Mouse (Mus musculus) limb, embryonic 12.5 days (tissue): ENCODE results near the gene Mettl13. TPM values are rescaled to one million over a fixed set of nuclear protein-coding genes. Genes with fewer than 3 reads are reported as not detected.

Source experiments
- ATAC-seq: fragments of 200-750 bp; cut with Nextera tagmentation; 2 replicates; pipeline ENCODE4 v1.8.0; 2017; ENCODE audit warnings: low read depth, moderate TSS enrichment; ENCODE audit not compliant: insufficient number of reproducible peaks, insufficient read depth, low FRiP score, low TSS enrichment
- H3K27ac ChIP-seq: fragments of 300-500 bp; sonication (generic); 2 replicates; pipeline ENCODE4 v1.5.1; 2016; ENCODE audit warnings: mild to moderate bottlenecking, moderate library complexity
- H3K27me3 ChIP-seq: fragments of 300-500 bp; sonication (generic); 2 replicates; pipeline ENCODE4 v1.6.1; 2016; ENCODE audit warnings: mild to moderate bottlenecking, moderate library complexity
- H3K36me3 ChIP-seq: fragments of 300-500 bp; sonication (generic); 2 replicates; pipeline ENCODE4 v1.6.1; 2016; ENCODE audit warnings: mild to moderate bottlenecking, moderate library complexity
- H3K4me1 ChIP-seq: fragments of 300-500 bp; sonication (generic); replicated peaks from 2 replicates; pipeline ENCODE4 v1.6.1; 2016
- H3K4me2 ChIP-seq: fragments of 300-500 bp; sonication (generic); 2 replicates; pipeline ENCODE4 v1.6.1; 2016; ENCODE audit warnings: mild to moderate bottlenecking, moderate library complexity
- H3K4me3 ChIP-seq: fragments of 300-500 bp; sonication (generic); replicated peaks from 2 replicates; pipeline ENCODE4 v1.5.1; 2016; ENCODE audit warnings: mild to moderate bottlenecking
- H3K9ac ChIP-seq: fragments of 300-500 bp; sonication (generic); replicated peaks from 2 replicates; pipeline ENCODE4 v1.6.1; 2016; ENCODE audit warnings: mild to moderate bottlenecking, moderate library complexity
- H3K9me3 ChIP-seq: fragments of 300-500 bp; sonication (generic); 2 replicates; pipeline ENCODE4 v1.6.1; 2016; ENCODE audit warnings: mild to moderate bottlenecking, moderate library complexity
- WGBS: fragments of 180-500 bp; shearing (Covaris S2); methylation state at CpG from one replicate; pipeline ENCODE4 v1.1.7; 2016; 5-methylcytosine and 5-hydroxymethylcytosine counted together
- polyA plus RNA-seq: library from polyadenylated mRNA; unstranded; fragments of >200 nt; fragmentation: Nextera tagmentation; extraction: Ambion mirVana; gene quantifications from 2 replicates; pipeline ENCODE4 v1.2.1, GENCODE M21; 2016

Mettl13 gene
- polyA plus RNA-seq, 1 experiment from 2014 or later, result 32.6 TPM

DNA sequence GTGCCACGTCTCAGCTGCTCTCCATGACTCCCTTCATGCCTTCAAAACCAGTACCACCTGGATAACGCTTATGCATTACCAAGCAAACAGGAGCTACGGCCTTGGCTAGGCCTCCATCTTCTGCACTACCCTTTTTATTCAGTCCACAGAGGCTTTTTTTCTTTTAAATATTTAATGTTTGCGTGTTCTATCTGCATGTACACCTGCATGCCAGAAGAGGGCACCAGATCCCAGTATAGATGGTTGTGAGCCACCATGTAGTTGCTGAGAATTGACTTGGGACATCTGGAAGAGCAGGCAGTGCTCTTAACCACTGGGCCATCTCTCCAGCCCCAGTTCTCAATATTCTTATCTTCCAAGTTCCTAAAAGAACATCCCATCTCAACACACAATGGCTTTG, 16.8 kb downstream of the Mettl13 start:
- Histone ChIP-seq H3K36me3 (peaks cover 49% of the 10 kb centered on the region), H3K9ac (no peak overlapping the region), H3K27ac (no peak overlapping the region), H3K27me3 (no peaks in the 10 kb centered on the region), H3K4me3 (no peak overlapping the region), H3K4me1 (no peaks in the 10 kb centered on the region), H3K9me3 (peaks cover 8% of the 10 kb centered on the region; the same call in 1 of the 2 replicates), H3K4me2 (no peak overlapping the region)
- no peak for ATAC-seq
- WGBS, result 66% methylated on average over 4 of the region's 4 CpGs

GRCm38 (mm10) chr1:162530666-162531065, 17.7 kb downstream of the Mettl13 start:
- Histone ChIP-seq H3K36me3 (peaks cover 40% of the 10 kb centered on the region), H3K27ac (no peak overlapping the region), H3K27me3 (no peaks in the 10 kb centered on the region), H3K4me3 (no peak overlapping the region), H3K4me2 (no peak overlapping the region), H3K9me3 (peaks cover 8% of the 10 kb centered on the region; the same call in 1 of the 2 replicates), H3K4me1 (no peaks in the 10 kb centered on the region), H3K9ac (no peak overlapping the region)
- ATAC-seq, result no peak
- 77% methylated on average over 1 of the region's 1 CpGs for WGBS

GRCm38 (mm10) chr1:162529651-162530050, 18.7 kb downstream of the Mettl13 start:
- no peaks in the 10 kb centered on the region for H3K27me3 ChIP-seq
- no peak for ATAC-seq
- H3K36me3 ChIP-seq, result peaks cover 30% of the 10 kb centered on the region
- no peak overlapping the region for H3K27ac ChIP-seq
- no peak overlapping the region for H3K4me2 ChIP-seq
- WGBS, result 68% methylated on average over 2 of the region's 2 CpGs
- H3K9me3 ChIP-seq, result peaks cover 8% of the 10 kb centered on the region; the same call in 1 of the 2 replicates
- no peaks in the 10 kb centered on the region for H3K4me1 ChIP-seq
- H3K4me3 ChIP-seq, result no peak overlapping the region
- no peak overlapping the region for H3K9ac ChIP-seq

GRCm38 (mm10) chr1:162515116-162515515, 33.2 kb downstream of the Mettl13 start:
- H3K27me3 ChIP-seq, result no peaks in the 10 kb centered on the region
- H3K4me2 ChIP-seq, result no peak overlapping the region
- WGBS, result 91% methylated on average over 1 of the region's 1 CpGs
- ATAC-seq, result no peak
- H3K27ac ChIP-seq, result no peak overlapping the region
- H3K4me1 ChIP-seq, result no peaks in the 10 kb centered on the region
- no peaks in the 10 kb centered on the region for H3K9me3 ChIP-seq
- no peak overlapping the region for H3K9ac ChIP-seq
- H3K4me3 ChIP-seq, result no peak overlapping the region
- no peaks in the 10 kb centered on the region for H3K36me3 ChIP-seq

- 80% methylated on average over 2 of the region's 2 CpGs for WGBS
- H3K4me2 ChIP-seq, result no peak overlapping the region
- H3K36me3 ChIP-seq, result no peaks in the 10 kb centered on the region
- no peak overlapping the region for H3K27ac ChIP-seq
- no peak overlapping the region for H3K4me3 ChIP-seq
- H3K4me1 ChIP-seq, result no peaks in the 10 kb centered on the region
- no peak for ATAC-seq
- H3K27me3 ChIP-seq, result no peaks in the 10 kb centered on the region
- no peak overlapping the region for H3K9ac ChIP-seq
- H3K9me3 ChIP-seq, result no peaks in the 10 kb centered on the region
These were observed 38.4 kb downstream of the Mettl13 start for GRCm38 (mm10) chr1:162510013-162510356.

GRCm38 (mm10) chr1:162509329-162510012, 38.9 kb downstream of the Mettl13 start:
- Histone ChIP-seq H3K4me2 (no peak overlapping the region), H3K27me3 (no peaks in the 10 kb centered on the region), H3K9ac (no peak overlapping the region), H3K36me3 (no peaks in the 10 kb centered on the region), H3K27ac (no peak overlapping the region), H3K4me1 (no peaks in the 10 kb centered on the region), H3K4me3 (no peak overlapping the region), H3K9me3 (no peaks in the 10 kb centered on the region)
- 62% methylated on average over 12 of the region's 12 CpGs for WGBS
- no peak for ATAC-seq

- H3K9me3 ChIP-seq, result no peaks in the 10 kb centered on the region
- no peak overlapping the region for H3K9ac ChIP-seq
- no peaks in the 10 kb centered on the region for H3K27me3 ChIP-seq
- no peak overlapping the region for H3K27ac ChIP-seq
- 64% methylated on average over 4 of the region's 4 CpGs for WGBS
- no peak for ATAC-seq
- no peak overlapping the region for H3K4me3 ChIP-seq
- no peaks in the 10 kb centered on the region for H3K36me3 ChIP-seq
- no peak overlapping the region for H3K4me2 ChIP-seq
- no peaks in the 10 kb centered on the region for H3K4me1 ChIP-seq
These were observed 39.9 kb downstream of the Mettl13 start for GRCm38 (mm10) chr1:162508211-162509005.

DNA sequence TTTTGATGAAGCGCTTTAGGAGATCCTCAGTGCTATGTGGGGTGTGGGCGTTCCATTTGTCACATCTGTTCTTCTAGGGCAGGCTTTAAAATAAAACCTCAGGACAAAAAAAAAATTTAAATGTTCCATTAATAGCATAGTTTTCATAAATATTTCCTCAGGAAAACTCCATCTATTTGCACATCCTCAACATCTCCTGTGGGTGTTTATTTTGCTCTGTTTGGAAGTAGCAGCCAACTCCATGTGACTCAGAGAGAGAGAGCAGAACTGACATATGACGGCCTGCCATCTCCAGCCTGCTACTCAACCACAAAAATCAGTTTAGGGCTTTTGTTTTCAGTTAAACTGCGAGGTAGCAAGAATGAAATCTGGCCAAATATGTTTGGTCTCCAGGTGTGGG, 41.8 kb downstream of the Mettl13 start:
- Histone ChIP-seq H3K9me3 (no peaks in the 10 kb centered on the region), H3K27me3 (no peaks in the 10 kb centered on the region), H3K4me3 (no peak overlapping the region), H3K9ac (no peak overlapping the region), H3K4me2 (no peak overlapping the region), H3K36me3 (no peaks in the 10 kb centered on the region), H3K27ac (no peak overlapping the region), H3K4me1 (no peaks in the 10 kb centered on the region)
- ATAC-seq, result no peak
- 83% methylated on average over 4 of the region's 4 CpGs for WGBS

DNA sequence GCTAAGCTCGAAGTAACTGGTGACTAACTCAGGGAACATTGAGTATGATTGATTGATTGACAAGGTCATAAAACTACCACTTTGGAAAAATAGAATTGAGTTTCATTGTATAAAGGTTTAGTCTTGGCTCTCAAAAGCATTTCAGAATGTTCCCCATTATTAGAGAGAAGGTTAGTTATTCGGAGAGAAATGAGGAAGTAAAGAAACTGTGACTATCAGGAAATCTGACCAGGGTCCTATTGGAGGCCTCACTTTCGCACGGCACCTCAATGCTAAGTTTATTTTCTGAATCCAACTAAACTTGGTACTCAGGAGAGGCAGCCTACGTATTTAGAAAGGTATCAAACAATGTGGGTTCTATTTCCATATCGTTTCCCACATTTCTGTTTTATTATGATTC, 42.7 kb downstream of the Mettl13 start:
- H3K9me3 ChIP-seq, result no peaks in the 10 kb centered on the region
- H3K36me3 ChIP-seq, result no peaks in the 10 kb centered on the region
- no peak overlapping the region for H3K27ac ChIP-seq
- H3K4me1 ChIP-seq, result no peaks in the 10 kb centered on the region
- H3K4me3 ChIP-seq, result no peak overlapping the region
- WGBS, result 80% methylated on average over 6 of the region's 6 CpGs
- H3K9ac ChIP-seq, result no peak overlapping the region
- no peaks in the 10 kb centered on the region for H3K27me3 ChIP-seq
- no peak overlapping the region for H3K4me2 ChIP-seq
- no peak for ATAC-seq

Other genes starting within 250 kb of the Mettl13 start
- 18.7 and 21.4 TPM in 2 replicates for gene Dnm3, start 70.5 kb downstream of the Mettl13 start, polyA plus RNA-seq
- gene Vamp4, start 22.0 kb upstream of the Mettl13 start, polyA plus RNA-seq, result 71.8 and 77.6 TPM in 2 replicates
- not detected in 2 replicates for gene Myoc, start 90.6 kb upstream of the Mettl13 start, polyA plus RNA-seq
- gene Myocos, start 109.7 kb upstream of the Mettl13 start, polyA plus RNA-seq, result not detected in 2 replicates
- gene Prrc2c, start 192.0 kb upstream of the Mettl13 start, polyA plus RNA-seq, result 164 and 171 TPM in 2 replicates